Mouse (Mus musculus) limb, embryonic 13.5 days (tissue): Measurements from ENCODE around the gene Ripply3. TPM values are rescaled to one million over a fixed set of nuclear protein-coding genes. Genes with fewer than 3 reads are reported as not detected.

Source experiments
- ATAC-seq: fragments of 200-750 bp; cut with Nextera tagmentation; 2 replicates; pipeline ENCODE4 v1.8.0; 2017; ENCODE audit warnings: low read depth, moderate number of reproducible peaks, moderate TSS enrichment; ENCODE audit not compliant: low FRiP score
- H3K27ac ChIP-seq: fragments of 300-500 bp; sonication (generic); 2 replicates; pipeline ENCODE4 v1.5.1; 2015; ENCODE audit warnings: inconsistent platforms, mild to moderate bottlenecking, moderate library complexity
- H3K27me3 ChIP-seq: fragments of 300-500 bp; sonication (generic); 2 replicates; pipeline ENCODE4 v1.6.1; 2015; ENCODE audit warnings: mild to moderate bottlenecking, inconsistent platforms
- H3K36me3 ChIP-seq: fragments of 300-500 bp; sonication (generic); 2 replicates; pipeline ENCODE4 v1.6.1; 2015; ENCODE audit warnings: inconsistent platforms, mild to moderate bottlenecking, moderate library complexity
- H3K4me1 ChIP-seq: fragments of 300-500 bp; sonication (generic); 2 replicates; pipeline ENCODE4 v1.6.1; 2015; ENCODE audit warnings: inconsistent platforms
- H3K4me2 ChIP-seq: fragments of 300-500 bp; sonication (generic); replicated peaks from 2 replicates; pipeline ENCODE4 v1.6.1; 2015; ENCODE audit warnings: inconsistent platforms, mild to moderate bottlenecking, moderate library complexity
- H3K4me3 ChIP-seq: fragments of 300-500 bp; sonication (generic); 2 replicates; pipeline ENCODE4 v1.5.1; 2015; ENCODE audit warnings: moderate library complexity, mild to moderate bottlenecking, inconsistent platforms
- H3K9ac ChIP-seq: fragments of 300-500 bp; sonication (generic); 2 replicates; pipeline ENCODE4 v1.6.1; 2015; ENCODE audit warnings: mild to moderate bottlenecking, inconsistent platforms
- H3K9me3 ChIP-seq: fragments of 300-500 bp; sonication (generic); 2 replicates; pipeline ENCODE4 v1.6.1; 2016; ENCODE audit warnings: inconsistent platforms
- WGBS: fragments of 180-500 bp; shearing (Covaris S2); methylation state at CpG from one replicate; pipeline ENCODE4 v1.1.7; 2015; 5-methylcytosine and 5-hydroxymethylcytosine counted together
- polyA plus RNA-seq: library from polyadenylated mRNA; unstranded; fragments of >200 nt; fragmentation: Nextera tagmentation; extraction: Ambion mirVana; gene quantifications from 2 replicates; pipeline ENCODE4 v1.2.1, GENCODE M21; 2015

The Ripply3 gene
- polyA plus RNA-seq, 1 experiment from 2014 or later: 3.1 TPM

- WGBS: 76% methylated on average over 7 of the region's 7 CpGs
- Histone ChIP-seq H3K9ac (no peak overlapping the region), H3K36me3 (no peaks in the 10 kb centered on the region), H3K4me1 (0 out of 2 replicates have a peak, but pooled peaks cover 6% of the 10 kb centered on the region), H3K27me3 (no peaks in the 10 kb centered on the region), H3K4me2 (no peak overlapping the region), H3K9me3 (no peaks in the 10 kb centered on the region), H3K4me3 (no peak overlapping the region), H3K27ac (no peak overlapping the region)
- no peak for ATAC-seq
These were observed 19.0 kb downstream of the Ripply3 start for GRCm38 (mm10) chr16:94347080-94347731.

DNA sequence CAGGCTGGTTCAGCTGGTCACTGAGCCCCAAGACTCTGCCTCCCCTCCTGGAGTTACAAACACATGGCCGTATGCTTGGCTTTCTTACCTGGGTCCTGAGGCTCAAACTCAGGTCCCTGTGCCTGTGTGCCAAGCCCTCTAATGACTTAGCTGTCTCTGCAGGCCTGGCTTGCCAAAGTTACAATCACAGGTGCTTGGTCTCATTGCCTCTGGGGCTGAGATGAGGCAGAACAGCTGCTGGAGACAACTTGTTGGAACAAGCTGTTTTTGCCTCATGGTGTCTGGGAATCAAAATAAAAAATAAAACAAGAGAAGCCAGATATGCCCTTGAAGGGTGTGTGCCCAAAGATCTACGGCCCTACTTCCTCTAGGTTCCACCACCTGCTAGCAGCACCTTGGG is 20.6 kb downstream of the Ripply3 start:
- H3K4me1 ChIP-seq: 0 out of 2 replicates have a peak, but pooled peaks cover 6% of the 10 kb centered on the region
- no peak overlapping the region for H3K4me3 ChIP-seq
- no peaks in the 10 kb centered on the region for H3K27me3 ChIP-seq
- ATAC-seq: no peak
- no peak overlapping the region for H3K9ac ChIP-seq
- 77% methylated on average over 2 of the region's 2 CpGs for WGBS
- H3K9me3 ChIP-seq: no peaks in the 10 kb centered on the region
- H3K36me3 ChIP-seq: no peaks in the 10 kb centered on the region
- H3K27ac ChIP-seq: no peak overlapping the region
- no peak overlapping the region for H3K4me2 ChIP-seq

GRCm38 (mm10) chr16:94349588-94350286 is 21.5 kb downstream of the Ripply3 start:
- Histone ChIP-seq H3K27ac (no peak overlapping the region), H3K36me3 (no peaks in the 10 kb centered on the region), H3K9ac (no peak overlapping the region), H3K4me1 (0 out of 2 replicates have a peak, but pooled peaks cover 6% of the 10 kb centered on the region), H3K27me3 (no peaks in the 10 kb centered on the region), H3K4me3 (no peak overlapping the region), H3K4me2 (no peak overlapping the region), H3K9me3 (no peaks in the 10 kb centered on the region)
- 0 out of 2 replicates have a peak, but pooled peaks have one; percentile 40 for ATAC-seq
- whole genome bisulfite sequencing: 65% methylated on average over 11 of the region's 11 CpGs

DNA sequence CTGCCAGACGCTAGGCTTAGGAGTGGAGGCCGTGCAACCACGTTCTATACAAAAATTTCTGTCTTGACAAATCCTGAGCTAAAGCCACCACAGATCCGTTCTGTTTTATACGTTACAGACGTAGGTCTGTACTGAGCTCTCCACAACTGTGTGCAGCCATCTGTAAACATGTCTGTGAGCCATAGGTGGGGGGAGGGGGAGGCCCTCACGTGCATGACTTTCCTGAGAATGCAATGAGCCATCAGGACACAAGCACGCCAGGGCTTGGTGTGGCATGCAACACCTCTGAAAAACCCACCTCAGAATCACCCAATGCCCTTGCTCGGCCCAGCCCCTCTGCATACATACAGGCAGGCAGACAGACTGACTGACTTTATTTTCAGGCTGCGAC is 22.1 kb downstream of the Ripply3 start:
- Histone ChIP-seq H3K27me3 (no peaks in the 10 kb centered on the region), H3K4me2 (no peak overlapping the region), H3K4me3 (no peak overlapping the region), H3K9ac (no peak overlapping the region), H3K36me3 (no peaks in the 10 kb centered on the region), H3K27ac (no peak overlapping the region), H3K9me3 (no peaks in the 10 kb centered on the region), H3K4me1 (0 out of 2 replicates have a peak, but pooled peaks cover 6% of the 10 kb centered on the region)
- ATAC-seq: 0 out of 2 replicates have a peak, but pooled peaks have one; percentile 19
- WGBS: 56% methylated on average over 10 of the region's 10 CpGs

DNA sequence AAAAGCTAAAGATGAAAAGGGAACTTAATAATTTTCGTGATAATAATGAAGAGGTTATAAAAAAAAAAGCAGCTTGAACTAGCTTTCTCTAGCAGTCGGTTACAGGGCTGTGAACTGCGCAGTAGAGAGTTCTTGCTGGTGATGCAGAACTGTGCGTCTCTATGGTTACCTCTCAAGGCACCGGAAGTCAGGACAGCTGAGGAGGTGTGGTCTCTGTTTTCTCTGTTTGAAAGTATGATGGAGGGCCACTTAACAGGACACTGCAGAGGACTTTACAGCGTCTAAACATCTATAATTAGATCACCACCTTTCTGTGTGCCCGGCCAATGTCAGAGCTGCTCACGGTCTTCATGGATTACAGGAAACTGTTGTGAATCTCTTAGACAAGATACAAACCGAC is 26.2 kb downstream of the Ripply3 start:
- H3K36me3 ChIP-seq: no peaks in the 10 kb centered on the region
- WGBS: 32% methylated on average over 9 of the region's 9 CpGs
- no peak overlapping the region for H3K27ac ChIP-seq
- H3K4me3 ChIP-seq: no peak overlapping the region
- no peak overlapping the region for H3K4me2 ChIP-seq
- ATAC-seq: no peak
- H3K9me3 ChIP-seq: no peaks in the 10 kb centered on the region
- H3K9ac ChIP-seq: no peak overlapping the region
- H3K4me1 ChIP-seq: 0 out of 2 replicates have a peak, but pooled peaks cover 6% of the 10 kb centered on the region
- H3K27me3 ChIP-seq: no peaks in the 10 kb centered on the region

DNA sequence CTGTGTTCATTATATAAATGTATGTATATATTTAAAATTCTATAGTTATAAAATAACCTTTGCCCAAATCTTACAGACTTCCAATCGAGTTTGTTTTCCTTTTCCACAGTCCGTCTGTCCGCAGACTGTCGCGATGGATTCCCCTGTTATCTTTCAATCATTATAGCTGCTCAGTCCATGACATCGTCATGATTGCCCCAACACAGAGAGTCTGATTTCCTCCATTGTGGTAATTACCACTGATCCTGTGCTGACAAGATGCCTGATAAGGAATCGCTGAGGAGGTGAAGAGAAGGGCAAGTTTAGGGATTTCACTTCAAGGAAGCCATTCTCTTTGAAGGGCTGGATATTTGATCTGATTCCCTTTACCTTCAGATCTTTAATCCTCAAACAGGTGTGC is 27.8 kb downstream of the Ripply3 start:
- WGBS: 38% methylated on average over 7 of the region's 7 CpGs
- H3K27ac ChIP-seq: no peak overlapping the region
- ATAC-seq: no peak
- no peaks in the 10 kb centered on the region for H3K27me3 ChIP-seq
- H3K4me2 ChIP-seq: no peak overlapping the region
- no peak overlapping the region for H3K4me3 ChIP-seq
- H3K4me1 ChIP-seq: no peaks in the 10 kb centered on the region
- no peaks in the 10 kb centered on the region for H3K9me3 ChIP-seq
- no peaks in the 10 kb centered on the region for H3K36me3 ChIP-seq
- no peak overlapping the region for H3K9ac ChIP-seq

- Histone ChIP-seq H3K9ac (no peak overlapping the region), H3K4me2 (no peak overlapping the region), H3K27me3 (no peaks in the 10 kb centered on the region), H3K4me1 (no peaks in the 10 kb centered on the region), H3K4me3 (no peak overlapping the region), H3K27ac (no peak overlapping the region), H3K36me3 (no peaks in the 10 kb centered on the region), H3K9me3 (no peaks in the 10 kb centered on the region)
- 68% methylated on average over 11 of the region's 11 CpGs for WGBS
- ATAC-seq: no peak
These were observed 28.7 kb downstream of the Ripply3 start for GRCm38 (mm10) chr16:94356776-94357494.

- no peaks in the 10 kb centered on the region for H3K36me3 ChIP-seq
- WGBS: 80% methylated on average over 3 of the region's 3 CpGs
These were observed 29.9 kb downstream of the Ripply3 start for GRCm38 (mm10) chr16:94358091-94358490.

DNA sequence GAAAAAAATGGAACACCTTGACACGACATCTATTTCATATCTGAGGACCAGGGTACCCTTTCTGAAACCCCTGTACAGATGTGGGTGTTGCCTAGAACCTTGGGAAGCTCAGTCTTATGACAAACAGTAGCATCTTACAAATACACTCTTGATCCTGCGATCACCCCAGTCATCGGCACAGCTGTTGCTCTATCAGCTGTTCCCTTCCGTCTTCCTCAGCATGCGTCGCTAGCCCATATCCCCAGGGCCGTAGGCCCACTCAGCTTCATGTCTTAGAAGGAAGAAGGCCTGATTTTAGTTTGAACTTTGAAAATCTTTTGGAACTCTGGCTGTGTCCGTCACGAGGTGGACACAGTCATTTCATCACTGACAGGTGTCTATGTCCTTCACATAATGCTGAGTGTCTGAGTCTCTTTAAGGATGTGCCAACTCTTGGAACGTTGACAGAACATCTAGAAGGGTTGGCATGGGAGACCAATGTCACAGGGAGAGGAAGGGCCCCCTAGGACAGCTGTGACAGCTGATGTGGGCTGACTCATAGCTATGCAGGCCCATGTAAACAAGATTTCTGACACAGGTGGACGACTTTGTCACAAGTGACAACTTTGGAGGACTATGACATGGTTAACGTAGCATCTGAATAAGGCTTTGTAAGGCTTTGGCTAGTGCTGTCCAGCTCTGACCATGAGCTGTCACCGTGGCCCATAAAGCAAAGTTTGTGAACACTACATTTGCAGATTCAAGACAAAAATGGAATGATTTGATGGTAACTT is 32.5 kb downstream of the Ripply3 start:
- no peaks in the 10 kb centered on the region for H3K27me3 ChIP-seq
- H3K9me3 ChIP-seq: no peaks in the 10 kb centered on the region
- peak; percentile 69; the same call in 1 of the 2 replicates for ATAC-seq
- H3K9ac ChIP-seq: no peak overlapping the region
- H3K4me2 ChIP-seq: no peak overlapping the region
- 0 out of 2 replicates have a peak, but pooled peaks cover 4% of the 10 kb centered on the region for H3K4me1 ChIP-seq
- no peak overlapping the region for H3K27ac ChIP-seq
- WGBS: 86% methylated on average over 13 of the region's 13 CpGs
- H3K4me3 ChIP-seq: no peak overlapping the region
- peaks cover 5% of the 10 kb centered on the region for H3K36me3 ChIP-seq

More at GRCm38 (mm10) chr16:94358091-94358490, 29.9 kb downstream of the Ripply3 start:
- Histone ChIP-seq H3K27ac (no peak overlapping the region), H3K4me2 (no peak overlapping the region), H3K4me3 (no peak overlapping the region), H3K9ac (no peak overlapping the region), H3K27me3 (no peaks in the 10 kb centered on the region), H3K9me3 (no peaks in the 10 kb centered on the region), H3K4me1 (0 out of 2 replicates have a peak, but pooled peaks cover 4% of the 10 kb centered on the region)
- no peak for ATAC-seq

GRCm38 (mm10) chr16:94362174-94362873 is 34.1 kb downstream of the Ripply3 start:
- Histone ChIP-seq H3K4me1 (0 out of 2 replicates have a peak, but pooled peaks cover 4% of the 10 kb centered on the region), H3K27ac (no peak overlapping the region), H3K27me3 (no peaks in the 10 kb centered on the region), H3K4me2 (no peak overlapping the region), H3K4me3 (no peak overlapping the region), H3K9me3 (no peaks in the 10 kb centered on the region), H3K9ac (0 out of 2 replicates have a peak overlapping the region, but pooled peaks have one; percentile 31), H3K36me3 (peaks cover 5% of the 10 kb centered on the region)
- ATAC-seq: no peak; the same call in 1 of the 2 replicates
- 53% methylated on average over 10 of the region's 10 CpGs for WGBS

- Histone ChIP-seq H3K9me3 (no peaks in the 10 kb centered on the region), H3K4me3 (no peak overlapping the region), H3K36me3 (peaks cover 5% of the 10 kb centered on the region), H3K27ac (no peak overlapping the region), H3K27me3 (no peaks in the 10 kb centered on the region), H3K4me1 (0 out of 2 replicates have a peak, but pooled peaks cover 4% of the 10 kb centered on the region), H3K9ac (no peak overlapping the region), H3K4me2 (no peak overlapping the region)
- no peak for ATAC-seq
- WGBS: 90% methylated on average over 4 of the region's 4 CpGs
These were observed 35.6 kb downstream of the Ripply3 start for GRCm38 (mm10) chr16:94363814-94364213.
